Mouse (Mus musculus) 416B (cell line): ENCODE results near the gene Zfp980.
"Not testable (repeated sequence)": the region's sequence is repeated elsewhere in the genome, so short reads cannot be mapped to it uniquely, and the experiment has no call there.

Experiments
- DNase-seq: peaks from one replicate; pipeline ENCODE4 v3.0.0; 2011; ENCODE audit warnings: low read depth

The Zfp980 gene

DNA sequence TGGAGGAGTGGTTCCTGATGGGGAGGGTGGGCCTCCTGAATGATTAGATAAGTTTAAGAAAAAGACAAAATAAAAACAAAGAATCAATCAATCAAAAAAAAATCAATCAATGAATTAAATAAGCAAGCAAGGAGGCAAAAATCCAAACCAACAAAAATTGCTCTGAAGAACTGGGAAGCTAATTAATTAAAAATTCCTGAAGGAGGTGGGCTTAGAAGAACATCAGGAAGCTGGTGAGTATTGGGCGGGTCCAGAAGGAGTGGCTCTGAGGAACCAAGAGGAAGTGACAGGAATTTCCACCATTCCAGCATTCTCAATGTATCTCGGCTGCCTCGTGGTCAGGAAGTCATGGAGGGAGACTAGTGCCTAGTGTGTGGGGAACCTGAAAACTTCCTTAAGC lies at the start of gene Zfp980:
Gene Zfp980, plus strand, starts transcription at position 301 of the 400 bp plus-strand sequence.
- DNase-seq, result not testable (repeated sequence)

- DNase-seq, result not testable (repeated sequence)
Observed at GRCm38 (mm10) chr4:145640416-145641185, 29.9 kb upstream of the Zfp980 start.

DNA sequence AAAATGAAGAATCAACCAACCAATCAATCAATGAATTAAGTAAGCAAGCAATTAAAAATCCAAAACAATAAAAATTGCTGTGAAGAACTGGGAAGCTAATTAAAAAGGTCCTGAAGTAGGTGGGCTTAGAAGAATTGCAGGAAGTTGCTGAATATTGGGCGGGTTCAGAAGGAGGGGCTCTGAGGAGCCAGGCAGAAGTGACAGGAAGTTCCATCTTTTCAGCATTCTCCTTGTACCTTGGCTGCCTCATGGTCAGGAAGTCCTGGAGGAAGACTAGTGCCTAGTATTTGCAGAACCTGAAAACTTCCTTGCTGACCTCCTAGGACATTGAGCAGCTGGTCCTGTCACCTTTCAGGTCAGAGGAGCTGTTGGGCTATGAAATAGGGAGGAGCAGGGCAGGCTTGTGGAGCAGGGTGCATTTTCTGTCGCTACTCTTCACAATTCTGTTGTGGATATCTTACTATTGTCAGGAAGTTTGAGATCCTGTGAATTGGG lies 3.8 kb downstream of the Zfp980 start:
- DNase-seq, result not testable (repeated sequence)

DNA sequence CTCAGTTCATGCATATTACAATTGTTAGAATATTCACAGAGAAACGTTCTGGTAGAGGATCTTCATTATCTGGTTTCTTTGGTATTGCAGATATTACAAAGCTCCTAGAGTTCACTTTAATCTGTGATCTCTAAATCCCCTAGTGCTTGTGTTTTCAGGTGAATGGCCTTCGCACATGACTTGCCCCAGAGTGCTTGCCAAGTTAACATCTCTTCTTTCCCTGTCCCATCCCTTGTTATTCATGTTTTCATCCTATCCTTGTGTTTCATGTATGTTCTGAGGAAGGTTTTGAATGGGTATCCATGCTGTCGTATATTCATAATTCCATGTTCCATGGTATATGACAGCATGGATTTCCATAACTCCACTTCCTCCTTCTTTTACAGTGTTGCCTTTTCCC lies 9.7 kb downstream of the Zfp980 start:
- DNase-seq, result not testable (repeated sequence)

- not testable (repeated sequence) for DNase-seq
Observed at GRCm38 (mm10) chr4:145680672-145681387, 10.3 kb downstream of the Zfp980 start.

- DNase-seq, result not testable (repeated sequence)
Observed at GRCm38 (mm10) chr4:145682021-145682420, 11.5 kb downstream of the Zfp980 start.

DNA sequence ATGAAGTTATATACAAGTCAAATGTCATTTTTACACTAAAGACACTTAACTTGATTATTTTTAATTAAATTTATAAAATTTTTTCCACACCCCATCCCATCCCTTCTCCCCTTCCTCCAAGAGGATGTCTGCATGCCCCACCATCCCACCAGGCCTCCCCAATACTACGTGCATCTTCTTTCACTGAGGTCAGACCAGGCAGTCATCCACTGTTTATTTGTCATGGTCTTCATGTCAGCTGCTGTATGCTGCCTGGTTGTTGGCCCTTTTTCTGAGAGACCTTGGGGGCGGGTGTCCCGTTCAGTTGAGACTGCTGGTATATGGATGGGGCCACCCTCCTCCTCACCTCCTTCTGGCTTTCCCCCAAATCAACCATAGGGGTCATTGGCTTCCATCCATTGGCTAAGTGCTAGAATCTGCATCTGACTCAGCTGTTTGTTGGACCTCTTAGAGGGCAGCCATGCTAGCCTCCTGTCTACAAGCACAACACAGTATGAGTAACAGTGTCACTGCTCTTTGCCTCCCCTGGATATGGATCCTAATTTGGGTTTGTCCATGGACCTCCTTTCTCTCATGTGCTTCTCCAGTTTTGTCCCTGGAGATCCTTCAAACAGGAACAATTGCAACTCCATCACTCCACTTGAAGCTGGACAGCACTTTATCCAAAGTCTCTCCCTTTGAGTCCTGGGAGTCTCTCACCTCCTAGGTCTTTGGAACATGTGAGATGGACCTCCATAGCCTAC lies 12.7 kb downstream of the Zfp980 start:
- not testable (repeated sequence) for DNase-seq

GRCm38 (mm10) chr4:145686061-145686460 lies 15.6 kb downstream of the Zfp980 start:
- not testable (repeated sequence) for DNase-seq

DNA sequence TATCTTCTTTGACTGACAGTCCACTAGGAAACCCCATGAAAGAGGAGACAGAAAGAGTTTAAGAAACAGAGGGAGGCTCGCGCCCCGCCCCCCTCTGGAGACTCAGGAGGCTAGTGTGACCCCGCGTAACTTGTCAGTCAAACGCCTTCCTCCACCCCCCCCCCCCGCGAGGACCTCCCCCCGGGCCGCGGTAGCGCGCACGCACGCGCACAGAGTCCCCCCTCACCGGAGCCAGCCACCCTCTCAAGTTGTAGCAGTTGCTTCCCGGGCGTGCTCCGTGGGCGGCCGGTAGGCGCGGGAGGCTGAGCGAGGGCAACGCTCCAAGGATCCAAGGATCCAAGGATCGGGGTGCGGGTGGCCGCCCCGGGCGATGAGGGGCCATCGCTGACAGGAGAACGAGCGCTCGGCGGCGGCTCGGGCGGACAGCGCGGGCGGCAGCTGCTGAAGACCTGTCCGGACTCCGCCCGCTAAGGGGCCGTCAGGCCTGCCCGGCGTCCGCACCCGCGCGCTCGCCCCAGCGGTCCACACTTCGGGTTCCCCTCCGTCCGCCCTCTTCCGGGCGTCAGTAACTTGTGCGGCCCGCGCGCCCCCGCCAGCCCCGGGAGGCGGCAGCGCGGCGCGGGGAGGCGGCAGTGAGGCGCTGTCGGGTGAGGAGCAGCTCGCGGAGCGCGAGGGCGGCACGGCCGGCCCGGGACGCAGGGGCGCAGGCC lies 74.6 kb downstream of the Zfp980 start:
- DNase-seq, result not testable (repeated sequence)

GRCm38 (mm10) chr4:145745645-145745991 lies 75.1 kb downstream of the Zfp980 start:
- not testable (repeated sequence) for DNase-seq
